Mouse (Mus musculus) left cerebral cortex, postnatal 36 days (tissue): ENCODE data around the gene Gtf3c2. TPM values are rescaled to one million over a fixed set of nuclear protein-coding genes. Genes with fewer than 3 reads are reported as not detected.

Source experiments
- DNase-seq, 2 experiments: peaks; one replicate each; pipeline ENCODE4 v3.0.0; 2021 to 2022; ENCODE audit warnings: low spot score in 2 of 2, mixed read lengths in 1 of 2
- intact Hi-C: fragments of 180-260 bp; cut with DNase I; formaldehyde crosslinking; loops from one replicate; pipeline ENCODE4 v1.15.1; 2025
- total RNA-seq, 2 experiments: library from RNA; stranded (reverse); gene quantifications; 2 replicates each; pipeline ENCODE4 v1.2.3; 2021

Gtf3c2 gene
- total RNA-seq, 2 experiments from 2014 or later = 48.0 to 73.7 TPM

GRCm38 (mm10) chr5:31199321-31199892 is 19.5 kb upstream of the Gtf3c2 start:
- intact Hi-C loops = loop anchor here (10.0 kb wide), 1 partner anchor 245 kb away; no protein-coding TSS in a partner anchor
- no peak for DNase-seq

DNA sequence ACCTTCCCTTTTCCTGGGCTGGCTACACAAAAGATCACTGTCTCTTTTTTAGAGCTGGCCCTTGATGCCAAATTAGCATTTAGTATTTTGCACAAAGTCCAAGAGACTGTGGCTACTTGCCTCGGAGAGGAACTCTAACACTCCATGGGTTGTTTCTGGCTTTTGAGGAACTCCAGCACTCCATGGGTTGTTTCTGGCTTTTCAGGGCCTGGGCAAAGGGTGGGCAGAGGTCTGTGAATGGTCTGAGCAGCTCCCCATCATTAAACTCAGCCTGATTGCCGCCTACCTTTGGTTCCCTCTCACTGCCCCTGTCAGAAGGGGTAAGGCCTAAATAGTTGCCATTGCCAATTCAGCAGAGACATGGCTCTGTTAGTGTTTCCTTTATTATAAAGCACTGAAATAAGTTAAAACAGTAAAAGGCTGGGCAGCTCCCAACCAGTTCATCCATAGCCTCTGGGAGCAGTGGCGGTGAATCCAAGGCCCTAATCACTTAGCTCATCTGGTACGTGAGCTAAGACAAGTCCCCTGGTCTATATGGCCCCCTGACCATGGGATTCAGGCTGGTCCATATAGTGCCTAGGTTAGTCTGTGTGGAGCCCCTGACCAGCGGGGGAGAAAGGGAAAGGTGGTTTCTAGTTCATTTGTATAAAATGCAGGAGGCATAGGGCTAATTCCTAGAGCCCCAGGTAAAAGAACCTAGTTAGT is 18.8 kb upstream of the Gtf3c2 start:
- DNase-seq = no peak
- intact Hi-C loops = loop anchor here (10.0 kb wide), 1 partner anchor 244 kb away; no protein-coding TSS in a partner anchor

DNA sequence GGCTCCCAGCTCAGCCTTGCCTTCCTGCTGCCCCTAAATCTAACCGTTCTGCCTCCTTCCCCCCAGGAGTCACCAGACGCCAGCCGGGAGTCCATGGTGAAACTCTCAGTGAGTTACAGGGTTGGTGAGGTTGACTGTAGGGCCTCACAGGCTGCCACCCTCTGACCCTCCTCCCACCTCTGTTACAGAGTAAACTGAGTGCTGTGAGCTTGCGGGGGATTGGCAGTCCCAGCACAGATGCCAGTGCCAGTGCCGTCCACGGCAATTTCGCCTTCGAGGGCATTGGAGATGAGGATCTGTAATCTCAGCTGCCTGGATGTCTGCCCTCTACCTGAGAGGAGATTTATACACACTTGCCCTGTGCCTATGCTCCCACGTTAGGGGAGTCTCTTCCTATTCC is 18.2 kb upstream of the Gtf3c2 start:
- no peak for DNase-seq
- intact Hi-C loops = loop anchor here (10.0 kb wide), 1 partner anchor 243 kb away; no protein-coding TSS in a partner anchor

DNA sequence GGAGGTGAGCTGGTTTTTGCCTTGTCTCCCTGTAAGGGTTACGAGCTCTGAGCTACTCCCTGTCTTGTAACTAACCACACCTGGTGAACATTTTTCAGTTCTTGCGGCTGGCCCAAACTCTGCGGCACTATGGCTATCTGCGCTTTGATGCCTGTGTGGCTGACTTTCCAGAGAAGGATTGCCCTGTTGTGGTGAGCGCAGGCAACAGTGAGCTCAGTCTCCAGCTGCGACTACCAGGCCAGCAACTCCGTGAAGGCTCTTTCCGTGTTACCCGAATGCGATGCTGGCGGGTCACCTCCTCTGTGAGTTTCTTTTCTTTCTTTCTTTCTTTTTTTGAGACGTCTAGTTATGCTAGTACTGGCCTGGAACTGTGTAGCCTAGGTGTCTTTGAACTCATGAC is 17.1 kb upstream of the Gtf3c2 start:
- intact Hi-C loops = loop anchor here (10.0 kb wide), 1 partner anchor 242 kb away; no protein-coding TSS in a partner anchor

DNA sequence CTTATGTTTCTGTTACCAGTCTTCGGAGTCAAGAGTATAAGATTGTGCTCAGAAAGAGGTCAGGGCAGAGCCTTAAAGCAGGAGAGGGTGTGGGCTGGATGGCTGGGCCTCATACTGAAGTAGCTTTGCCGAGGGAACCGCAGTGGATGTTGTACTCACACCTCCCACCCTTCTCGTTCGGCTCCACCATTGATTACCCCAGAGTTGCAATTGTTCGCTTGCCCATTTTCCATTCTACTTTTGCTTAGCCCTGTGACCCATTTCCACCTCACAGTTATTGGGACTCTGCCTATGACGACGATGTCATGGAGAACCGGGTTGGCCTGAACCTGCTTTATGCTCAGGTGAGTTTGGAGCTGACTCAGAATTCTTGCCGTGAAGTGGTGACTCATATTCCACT is 16.3 kb upstream of the Gtf3c2 start:
- DNase-seq = no peak
- intact Hi-C loops = loop anchor here (10.0 kb wide), 1 partner anchor 241 kb away; no protein-coding TSS in a partner anchor

More for the DNA sequence above, 17.1 kb upstream of the Gtf3c2 start:
- DNase-seq = no peak

- intact Hi-C loops = loop anchor here (10.0 kb wide), 1 partner anchor 241 kb away; no protein-coding TSS in a partner anchor
- DNase-seq = no peak
These were observed 15.7 kb upstream of the Gtf3c2 start for GRCm38 (mm10) chr5:31195671-31196070.

- intact Hi-C loops = loop anchor here (10.0 kb wide), 1 partner anchor 240 kb away; no protein-coding TSS in a partner anchor
These were observed 14.8 kb upstream of the Gtf3c2 start for GRCm38 (mm10) chr5:31194486-31195485.

DNA sequence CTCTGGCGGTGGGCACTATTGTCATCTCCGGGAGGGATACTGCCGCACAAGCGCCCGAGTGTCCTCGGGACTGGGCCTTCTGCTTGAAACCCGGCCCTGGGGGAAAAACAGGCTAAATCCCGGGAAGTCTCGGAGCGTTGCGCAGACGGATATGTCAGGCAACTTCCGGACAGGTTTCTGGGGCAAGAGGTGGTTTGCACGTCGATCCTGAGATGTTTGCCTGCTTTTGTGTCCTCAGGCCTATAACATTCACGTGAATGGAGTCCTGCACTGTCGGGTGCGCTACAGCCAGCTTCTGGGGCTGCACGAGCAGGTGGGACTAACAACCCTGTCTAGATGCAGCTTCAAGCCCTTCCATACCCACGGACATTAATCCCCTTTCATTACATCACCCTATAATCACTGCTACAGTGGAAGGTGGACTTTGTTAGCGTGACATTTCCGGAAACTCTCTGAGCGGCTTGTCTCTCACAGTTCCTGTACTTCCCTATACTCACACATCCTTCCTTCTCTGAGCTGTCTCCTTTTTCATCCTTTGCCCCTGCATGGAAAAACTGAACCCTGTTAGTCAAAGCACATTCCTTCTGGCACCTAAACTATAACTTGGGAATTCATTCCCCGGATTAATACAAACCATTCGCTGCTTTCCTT is 13.8 kb upstream of the Gtf3c2 start:
- no peak for DNase-seq
- intact Hi-C loops = loop anchor here (1.0 to 10.0 kb wide), 3 partner anchors 9 to 239 kb away; partner anchors contain the start of genes Gtf3c2 and Zfp513

More at GRCm38 (mm10) chr5:31194486-31195485, 14.8 kb upstream of the Gtf3c2 start:
- DNase-seq = no peak

DNA sequence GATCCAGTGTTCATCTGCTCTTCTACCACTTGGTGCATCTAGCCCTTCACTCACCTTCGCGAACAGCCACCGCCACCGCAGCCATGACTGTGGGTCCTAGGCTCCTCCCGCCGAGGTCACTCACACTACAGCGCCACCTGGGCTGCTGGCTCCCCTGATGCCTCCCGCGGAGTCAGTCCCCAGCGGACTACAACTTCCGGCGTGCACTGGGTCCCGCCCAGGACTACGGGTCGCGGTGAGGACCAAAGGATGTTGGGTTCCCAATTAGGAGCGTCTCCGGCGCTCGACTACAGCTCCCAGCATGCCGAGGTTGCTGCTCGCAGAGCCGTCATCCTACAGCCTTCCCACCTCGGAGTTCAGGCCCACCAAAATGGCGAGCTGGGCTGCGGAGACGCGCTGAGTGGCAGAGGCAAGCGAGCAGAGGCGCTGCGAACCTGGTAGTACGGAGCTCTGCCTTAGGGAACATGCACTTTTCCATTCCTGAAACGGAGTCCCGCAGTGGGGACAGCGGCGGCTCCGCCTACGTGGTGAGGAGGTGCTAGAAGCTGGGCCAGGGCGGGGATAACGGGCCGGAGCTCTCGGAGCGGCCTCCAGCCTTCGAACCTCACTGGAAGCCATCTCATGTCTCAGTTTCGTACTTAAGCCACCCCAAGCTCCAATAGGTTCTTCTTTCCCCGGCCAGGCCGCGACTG is 13.1 kb upstream of the Gtf3c2 start, which contains the start of the genes Snx17 and Eif2b4:
Gene Snx17, plus strand, starts transcription at position 289 of the 692 bp plus-strand sequence.
Gene Eif2b4, minus strand, starts transcription at position 492 of the 692 bp plus-strand sequence.
- intact Hi-C loops = loop anchor here (1.0 to 10.0 kb wide), 3 partner anchors 9 to 238 kb away; partner anchors contain the start of genes Gtf3c2 and Zfp513
- peak; percentile 100 for DNase-seq

- no peak for DNase-seq
- intact Hi-C loops = loop anchor here (10.0 kb wide), 1 partner anchor 237 kb away; no protein-coding TSS in a partner anchor
These were observed 12.3 kb upstream of the Gtf3c2 start for GRCm38 (mm10) chr5:31192045-31192938.

DNA sequence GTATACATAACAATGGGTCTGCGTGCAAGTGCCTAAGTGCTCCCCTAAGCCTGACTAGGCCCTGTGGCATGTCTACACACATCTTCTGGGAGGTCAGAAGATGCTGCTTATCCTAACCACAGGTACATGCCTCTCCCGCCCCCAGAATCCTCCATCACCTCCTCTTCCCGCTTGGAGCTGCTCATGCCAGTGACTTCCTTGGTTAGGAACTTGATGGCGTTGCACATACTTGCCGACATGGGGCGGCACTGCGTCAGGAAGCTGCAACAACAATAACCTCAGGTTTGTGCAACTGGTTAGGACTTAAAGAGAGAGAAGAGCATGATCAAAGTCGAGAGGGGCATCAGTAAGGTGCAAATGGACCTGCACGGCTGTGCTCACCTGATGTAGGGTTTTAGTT is 10.3 kb upstream of the Gtf3c2 start:
- no peak for DNase-seq

DNA sequence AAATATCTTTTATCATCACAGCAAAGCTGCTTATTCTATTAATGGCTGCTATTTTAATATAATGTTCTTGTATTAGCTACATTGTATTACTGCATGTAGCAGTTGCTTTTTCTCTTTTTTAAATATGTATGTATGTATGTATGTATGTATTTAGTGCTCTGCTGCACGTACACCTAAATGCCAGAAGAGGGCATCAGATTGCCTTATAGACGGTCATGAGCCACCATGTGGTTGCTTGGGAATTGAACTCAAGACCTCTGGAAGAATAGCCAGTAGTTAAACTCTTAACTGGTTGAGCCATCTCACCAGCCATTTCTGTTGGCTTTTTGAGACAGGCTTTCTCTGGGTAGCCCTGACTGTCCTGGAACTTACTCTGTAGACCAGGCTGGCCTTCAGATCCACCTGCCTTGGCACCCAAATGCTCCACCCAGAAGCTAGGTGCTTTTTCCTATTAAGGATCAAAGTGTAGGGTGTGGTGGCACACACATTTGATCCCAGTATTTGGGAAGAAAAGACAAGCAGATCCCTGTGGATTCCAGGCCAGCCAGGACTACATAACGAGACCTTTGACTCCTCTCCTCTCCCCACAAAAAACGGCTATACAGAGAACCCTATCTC is 8.4 kb upstream of the Gtf3c2 start:
- no peak for DNase-seq
- intact Hi-C loops = no loop called here

More for the DNA sequence above, 10.3 kb upstream of the Gtf3c2 start:
- intact Hi-C loops = loop anchor here (10.0 kb wide), 1 partner anchor 235 kb away; no protein-coding TSS in a partner anchor

DNA sequence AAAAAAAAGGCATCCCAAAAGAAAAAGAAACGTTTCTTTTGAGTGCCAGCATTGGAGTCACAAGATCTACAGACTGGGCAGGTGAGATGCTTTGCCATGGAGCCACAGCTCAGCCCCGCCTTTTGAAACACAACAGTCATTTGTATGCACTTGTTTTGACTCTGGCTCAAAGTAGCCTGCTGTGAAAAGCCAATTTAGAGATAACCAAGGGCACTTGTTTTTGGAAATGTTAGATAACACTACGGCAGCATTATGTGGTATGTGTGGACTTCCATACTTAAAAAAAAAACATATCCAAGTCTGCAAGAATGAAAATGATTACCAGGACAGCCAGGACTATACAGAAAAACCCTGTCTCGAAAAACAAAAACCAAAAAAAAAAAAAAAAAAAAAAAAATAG is 3.7 kb upstream of the Gtf3c2 start:
- no peak for DNase-seq
- intact Hi-C loops = no loop called here

- DNase-seq = no peak
- intact Hi-C loops = no loop called here
These were observed 1.3 kb upstream of the Gtf3c2 start for GRCm38 (mm10) chr5:31181183-31181770.

- intact Hi-C loops = no loop called here
These were observed 611 bp downstream of the Gtf3c2 start for GRCm38 (mm10) chr5:31179301-31179765.

GRCm38 (mm10) chr5:31168630-31169029 is 11.3 kb downstream of the Gtf3c2 start:
- intact Hi-C loops = no loop called here
- DNase-seq = no peak

More at GRCm38 (mm10) chr5:31179301-31179765, 611 bp downstream of the Gtf3c2 start:
- DNase-seq = peak in 1 of 2 experiments; percentile 33
